Mouse (Mus musculus) R1 (cell line): ENCODE measurements around the gene Akr1c19.
"Not testable (repeated sequence)": the region's sequence is repeated elsewhere in the genome, so short reads cannot be mapped to it uniquely, and the experiment has no call there.

ENCODE experiments used
- DNase-seq: peaks from one replicate; pipeline ENCODE4 v3.0.0-alpha.2; 2018; ENCODE audit warnings: low read depth, low spot score

The Akr1c19 gene

GRCm38 (mm10) chr13:4228441-4228840 is at the start of gene Akr1c19:
Gene Akr1c19 (plus strand): TSS chr13:4228700.
- no peak for DNase-seq

GRCm38 (mm10) chr13:4181321-4181720 is 47.2 kb upstream of the Akr1c19 start:
- peak; percentile 57 for DNase-seq

- DNase-seq: peak; percentile 91
Observed at GRCm38 (mm10) chr13:4183116-4183515, 45.4 kb upstream of the Akr1c19 start.

DNA sequence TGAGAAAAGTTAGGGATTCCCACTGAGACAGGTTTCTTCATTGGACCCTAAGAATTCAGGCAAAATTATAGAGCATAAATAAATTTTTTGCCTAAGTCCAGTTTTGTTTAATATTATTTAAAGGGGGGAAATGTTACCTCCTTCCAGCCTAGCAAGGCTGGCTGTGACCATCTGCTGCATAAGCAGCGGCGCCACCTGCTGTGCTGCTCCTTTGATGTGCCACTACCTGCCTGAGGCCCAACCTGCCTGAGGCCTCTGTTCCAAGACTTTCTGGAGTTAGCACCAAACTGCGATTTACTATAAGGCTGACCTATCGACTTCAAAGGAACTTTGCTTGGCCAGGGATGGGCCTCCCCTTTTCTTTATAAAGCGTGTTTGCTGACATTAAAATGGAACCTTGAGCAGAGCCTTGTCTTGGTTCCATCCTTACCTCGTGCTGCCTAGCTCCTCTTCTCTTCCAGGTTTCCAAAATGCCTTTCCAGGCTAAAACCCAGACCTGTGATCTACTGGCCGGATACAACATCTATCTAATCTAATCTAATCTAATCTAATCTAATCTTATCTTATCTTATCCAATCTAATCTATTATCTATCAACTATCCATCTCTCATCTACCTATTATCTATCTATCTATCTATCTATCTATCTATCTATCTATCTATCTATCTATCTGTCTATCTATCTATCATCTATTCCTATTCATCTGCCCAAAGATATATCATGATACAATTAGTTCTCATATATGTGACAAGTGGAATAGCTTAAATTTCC is 41.7 kb upstream of the Akr1c19 start:
- not testable (repeated sequence) for DNase-seq

DNA sequence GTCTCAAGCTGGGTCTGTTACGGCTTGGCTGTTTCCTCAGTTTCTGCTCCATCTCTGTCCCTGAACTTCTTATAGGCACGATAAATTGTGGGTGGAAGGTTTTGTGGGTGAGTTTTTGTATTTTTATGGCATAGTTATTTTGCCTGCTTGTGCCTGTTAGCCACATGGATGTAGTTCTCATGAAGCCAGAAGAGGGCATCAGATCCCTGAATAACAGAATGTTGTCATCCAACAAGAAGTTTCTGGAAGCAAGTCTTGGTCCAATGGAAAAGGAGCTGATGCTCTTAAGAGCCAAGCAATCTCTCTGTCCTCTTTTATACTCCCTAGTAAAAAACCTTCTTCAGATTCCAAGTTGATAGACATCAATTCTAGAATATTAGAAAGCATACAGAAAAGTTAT is 40.3 kb upstream of the Akr1c19 start:
- peak; percentile 16 for DNase-seq

GRCm38 (mm10) chr13:4190904-4191303 is 37.6 kb upstream of the Akr1c19 start, which contains the start of gene Akr1c13:
Gene Akr1c13 (plus strand): TSS chr13:4191150.
- DNase-seq: peak; percentile 45

GRCm38 (mm10) chr13:4192511-4192910 is 36.0 kb upstream of the Akr1c19 start:
- DNase-seq: no peak

DNA sequence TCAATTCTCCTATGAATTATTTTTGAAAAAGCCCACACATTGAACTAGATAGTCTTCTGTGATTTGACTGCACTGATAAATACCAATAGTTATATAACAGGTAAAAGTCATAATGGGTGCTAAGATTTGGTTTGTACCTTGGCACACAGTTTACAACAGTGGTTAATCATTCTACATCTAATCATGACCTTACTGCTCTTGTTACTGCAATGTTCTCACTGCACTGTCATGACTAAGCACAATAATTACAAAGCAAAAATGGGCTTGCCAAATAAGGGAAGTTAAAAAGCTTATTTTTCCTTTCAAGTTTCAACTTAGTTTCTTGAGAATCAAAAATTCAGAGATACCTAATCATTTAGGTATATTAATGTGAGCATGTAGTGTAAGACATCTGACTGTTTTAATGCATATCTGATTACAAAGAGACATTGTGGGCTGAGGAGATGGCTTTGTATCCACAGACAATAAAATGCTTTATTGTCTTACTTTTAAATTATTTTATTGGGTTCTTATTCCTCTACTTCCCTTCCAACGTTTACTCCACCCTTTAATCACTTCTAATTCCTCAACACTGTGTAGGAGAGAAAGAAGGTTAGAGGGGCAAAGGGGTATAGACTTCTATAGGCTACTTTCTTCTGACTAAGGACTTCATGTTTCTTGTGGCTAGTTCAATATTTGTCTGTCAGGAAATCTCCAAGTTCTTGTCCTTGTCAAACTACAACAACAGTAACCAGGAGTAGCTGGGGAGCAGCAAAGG is 22.2 kb upstream of the Akr1c19 start:
- DNase-seq: no peak

DNA sequence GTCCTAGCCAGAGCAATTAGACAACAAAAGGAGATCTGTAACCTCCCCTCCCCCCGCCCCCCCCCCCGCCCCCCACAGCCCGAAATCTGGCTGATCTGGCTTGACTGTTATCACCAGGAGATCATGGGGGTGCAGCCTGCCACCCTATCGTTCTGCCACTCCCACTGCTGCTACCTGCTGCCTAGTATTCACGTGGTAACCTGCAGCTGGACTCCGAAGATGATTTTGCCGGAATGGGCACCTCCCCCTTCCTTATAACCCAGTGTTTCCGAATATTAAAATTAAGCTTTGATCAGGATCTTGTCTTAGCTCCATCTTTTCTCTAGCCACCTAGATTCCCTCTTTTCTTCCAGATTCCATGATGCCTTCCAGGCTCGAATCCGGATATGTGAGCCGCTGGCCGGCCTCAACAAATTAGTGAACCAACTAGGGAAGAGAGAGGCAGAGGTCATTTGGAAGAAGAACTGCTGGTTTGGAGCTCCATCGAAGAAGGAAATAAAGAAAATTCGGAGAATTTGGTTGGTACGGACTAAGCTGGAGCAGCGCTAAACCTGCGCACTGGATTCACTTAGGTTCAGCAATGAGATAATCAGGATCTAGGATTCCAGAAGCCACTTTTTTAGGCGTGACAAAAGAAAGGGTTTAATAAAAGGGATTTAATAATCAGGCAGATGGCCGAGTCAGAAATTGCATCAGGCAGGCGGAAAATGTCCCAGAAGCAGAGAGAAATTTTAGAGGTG is 16.8 kb upstream of the Akr1c19 start:
- DNase-seq: peak; percentile 10

- DNase-seq: peak; percentile 59
Observed at GRCm38 (mm10) chr13:4212309-4212708, 16.2 kb upstream of the Akr1c19 start.

DNA sequence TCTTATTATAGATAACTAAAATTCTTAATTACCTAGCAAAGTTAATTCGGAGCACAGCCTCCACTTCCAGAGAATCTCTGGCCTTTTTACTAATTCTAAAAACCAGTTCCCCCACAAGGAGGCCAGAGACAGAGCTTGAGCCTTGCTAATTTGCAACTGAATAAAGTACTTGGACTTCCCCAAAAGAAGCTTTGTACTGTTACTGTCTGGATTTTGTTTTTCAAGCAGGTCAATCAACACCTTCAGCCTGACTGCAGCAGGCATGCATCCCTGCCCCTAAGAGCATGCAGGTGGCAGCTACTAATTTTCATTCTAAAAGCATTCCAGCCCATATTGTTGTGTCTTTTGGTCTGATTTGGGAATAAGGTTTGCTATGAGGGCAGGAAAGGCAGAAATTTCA is 13.0 kb upstream of the Akr1c19 start:
- peak; percentile 75 for DNase-seq

DNA sequence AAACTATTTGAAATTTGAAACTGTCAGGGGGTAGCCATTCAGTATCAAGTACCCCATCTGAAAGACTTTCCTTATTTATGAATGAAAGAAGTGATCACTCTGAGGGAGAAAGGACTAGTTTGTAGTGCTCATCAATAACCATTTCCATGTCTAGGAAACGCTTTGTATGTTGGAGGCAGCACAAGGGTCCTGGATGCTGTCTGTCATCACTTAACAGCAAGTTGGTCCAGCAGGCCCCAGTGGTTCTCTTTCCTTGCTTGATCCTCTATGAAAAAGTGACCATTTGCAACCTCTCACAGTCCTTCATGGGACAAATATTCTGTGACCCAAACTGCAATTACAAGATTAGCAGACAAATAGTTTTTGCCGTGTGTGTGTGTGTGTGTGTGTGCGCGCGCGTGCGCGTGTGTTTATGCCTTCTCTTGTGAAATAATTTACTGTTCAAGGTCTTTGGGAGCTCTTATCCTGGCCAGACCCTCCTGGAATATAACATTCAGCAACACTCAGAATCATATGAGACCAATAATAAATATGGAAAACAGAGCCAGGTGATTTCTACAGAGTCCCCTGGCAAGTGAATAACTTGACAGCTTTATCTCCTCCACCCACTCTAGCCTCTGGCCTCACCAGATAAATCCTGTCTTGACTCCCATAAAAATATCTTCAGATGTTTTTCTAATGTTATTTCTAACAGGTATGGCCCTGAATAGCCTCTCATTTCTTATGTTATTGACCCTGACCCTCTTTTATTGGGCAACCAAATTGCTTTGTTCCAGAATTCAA is 2.5 kb downstream of the Akr1c19 start:
- no peak for DNase-seq

- DNase-seq: no peak
Observed at GRCm38 (mm10) chr13:4233135-4233534, 4.6 kb downstream of the Akr1c19 start.

GRCm38 (mm10) chr13:4233536-4234172 is 5.2 kb downstream of the Akr1c19 start:
- no peak for DNase-seq

- DNase-seq: peak; percentile 90
Observed at GRCm38 (mm10) chr13:4244861-4245559, 16.5 kb downstream of the Akr1c19 start.

DNA sequence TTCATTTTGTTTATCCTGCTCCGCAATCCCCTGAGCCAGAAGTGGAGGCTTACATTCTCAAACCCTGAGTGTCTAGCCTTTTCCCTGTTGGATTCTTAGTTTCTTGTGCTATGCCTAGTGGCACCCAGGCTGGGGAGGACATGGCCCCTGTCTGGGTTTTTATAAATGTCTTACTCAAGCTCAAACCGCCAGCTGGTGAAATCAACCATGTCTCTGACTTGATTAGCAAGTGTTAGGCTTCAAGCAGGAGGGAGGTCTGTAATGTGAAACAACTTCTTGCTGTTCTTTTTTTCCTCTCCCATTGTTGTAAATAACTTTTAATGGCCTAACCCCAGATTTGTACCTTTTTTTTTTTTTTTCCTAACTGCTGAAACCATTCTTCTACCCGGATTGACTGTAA is 20.8 kb downstream of the Akr1c19 start:
- peak; percentile 54 for DNase-seq

DNA sequence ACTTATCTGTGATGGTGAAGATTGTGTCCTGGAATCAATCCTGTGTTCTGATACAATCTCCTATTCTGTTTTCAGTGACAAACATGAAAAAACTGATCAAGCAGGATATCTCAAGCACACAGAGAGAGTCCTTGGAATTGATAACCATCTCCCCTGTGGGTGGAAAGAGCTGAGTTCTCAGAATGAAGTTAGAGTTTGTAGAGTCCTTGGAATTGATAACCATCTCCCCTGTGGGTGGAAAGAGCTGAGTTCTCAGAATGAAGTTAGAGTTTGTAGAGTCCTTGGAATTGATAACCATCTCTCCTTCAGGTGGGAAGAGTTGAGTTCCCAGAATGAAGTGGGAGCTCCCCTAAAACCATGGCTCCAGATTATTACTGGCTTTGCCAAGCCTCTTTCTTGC is 28.4 kb downstream of the Akr1c19 start:
- DNase-seq: not testable (repeated sequence)

- peak; percentile 41 for DNase-seq
Observed at GRCm38 (mm10) chr13:4257349-4257748, 28.8 kb downstream of the Akr1c19 start.

DNA sequence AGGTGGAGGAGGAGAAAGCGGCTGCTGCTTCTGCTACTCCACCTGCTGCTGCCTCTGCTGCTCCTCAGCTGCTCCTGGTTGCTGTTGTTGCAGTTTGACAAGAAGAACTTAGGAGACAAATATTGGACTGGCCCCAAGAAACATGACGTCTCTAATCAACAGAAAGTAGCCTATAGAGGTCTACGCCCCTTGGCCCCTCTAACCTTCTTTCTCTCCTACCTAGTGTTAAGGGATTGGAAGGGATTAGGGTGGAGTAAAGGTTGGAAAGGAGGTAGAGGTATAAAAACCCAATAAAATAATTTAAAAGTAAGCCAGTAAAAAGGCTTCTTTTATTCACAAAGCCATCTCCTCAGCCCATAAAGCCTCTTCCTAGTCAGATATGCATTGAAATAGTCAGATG is 36.1 kb downstream of the Akr1c19 start:
- DNase-seq: no peak

- DNase-seq: no peak
Observed at GRCm38 (mm10) chr13:4265047-4265446, 36.5 kb downstream of the Akr1c19 start.
